Mouse (Mus musculus) testis, adult 2 months (tissue): ENCODE results near the gene Ica1l. TPM values are rescaled to one million over a fixed set of nuclear protein-coding genes. Genes with fewer than 3 reads are reported as not detected.
"Not testable (repeated sequence)": the region's sequence is repeated elsewhere in the genome, so short reads cannot be mapped to it uniquely, and the experiment has no call there.

ENCODE experiments used
- H3K27ac ChIP-seq: fragments of 200-500 bp; 2 replicates; pipeline ENCODE4 v1.5.1; 2012; ENCODE audit warnings: low read depth, low read length; ENCODE audit not compliant: control insufficient read depth, insufficient read depth
- H3K27me3 ChIP-seq: fragments of 200-500 bp; 2 replicates; pipeline ENCODE4 v1.6.1; 2012; ENCODE audit warnings: mild to moderate bottlenecking, low read length, moderate library complexity; ENCODE audit not compliant: control insufficient read depth, insufficient read depth
- H3K36me3 ChIP-seq: fragments of 200-500 bp; 2 replicates; pipeline ENCODE4 v1.6.1; 2012; ENCODE audit warnings: mild to moderate bottlenecking, low read length; ENCODE audit not compliant: control insufficient read depth, insufficient read depth
- H3K4me1 ChIP-seq: fragments of 200-500 bp; 2 replicates; pipeline ENCODE4 v1.6.1; 2012; ENCODE audit warnings: low read length; ENCODE audit not compliant: control insufficient read depth, insufficient read depth
- H3K4me3 ChIP-seq: fragments of 200-500 bp; 2 replicates; pipeline ENCODE4 v1.5.1; 2012; ENCODE audit warnings: low read depth, mild to moderate bottlenecking, low read length, moderate library complexity, mixed read lengths; ENCODE audit not compliant: control insufficient read depth
- CTCF ChIP-seq: fragments of 200-500 bp; IDR thresholded peaks from 2 replicates; pipeline ENCODE4 v1.5.1; 2012; ENCODE audit warnings: low read depth, mild to moderate bottlenecking, inconsistent platforms, low read length, moderate library complexity; ENCODE audit not compliant: control insufficient read depth, insufficient read depth, insufficient replicate concordance
- POLR2A ChIP-seq: fragments of 200-500 bp; IDR thresholded peaks from 2 replicates; pipeline ENCODE4 v1.6.1; 2012; ENCODE audit warnings: low read depth, mild to moderate bottlenecking, inconsistent platforms, low read length, moderate library complexity; ENCODE audit not compliant: control insufficient read depth
- polyA plus RNA-seq: library from polyadenylated mRNA; depleted of rRNA; stranded (reverse); fragments of >200 nt; gene quantifications from 2 replicates; pipeline ENCODE4 v1.2.3, GENCODE M21; 2012; rRNA removed

Gene Ica1l
- 47.9 and 53.0 TPM in 2 replicates for polyA plus RNA-seq

GRCm38 (mm10) chr1:60042796-60043469 is at the start of gene Ica1l:
Gene Ica1l (minus strand): TSS chr1:60043184.
- no peaks in the 10 kb centered on the region; the same call in 1 of the 2 replicates for H3K4me1 ChIP-seq
- H3K36me3 ChIP-seq, result no peaks in the 10 kb centered on the region
- no peaks in the 10 kb centered on the region for H3K27me3 ChIP-seq
- TF ChIP-seq CTCF (no peak), POLR2A (no peak)
- H3K4me3 ChIP-seq, result peak within 1 kb of the TSS; percentile 99
- peak within 1 kb of the TSS; percentile 98 for H3K27ac ChIP-seq

- no peaks in the 10 kb centered on the region for H3K27me3 ChIP-seq
- H3K4me3 ChIP-seq, result no peak overlapping the region
- no peak for TF ChIP-seq POLR2A
- no peak for TF ChIP-seq CTCF
- no peak overlapping the region for H3K27ac ChIP-seq
- H3K36me3 ChIP-seq, result no peaks in the 10 kb centered on the region
- H3K4me1 ChIP-seq, result no peaks in the 10 kb centered on the region
Measured at GRCm38 (mm10) chr1:60076411-60076810, 33.4 kb upstream of the Ica1l start.

- Histone ChIP-seq H3K27me3 (no peaks in the 10 kb centered on the region), H3K27ac (no peak overlapping the region), H3K4me3 (no peak overlapping the region), H3K36me3 (no peaks in the 10 kb centered on the region), H3K4me1 (no peaks in the 10 kb centered on the region)
- TF ChIP-seq POLR2A (no peak), CTCF (no peak)
Measured at GRCm38 (mm10) chr1:60075590-60075989, 32.6 kb upstream of the Ica1l start.

GRCm38 (mm10) chr1:60074935-60075334 is 32.0 kb upstream of the Ica1l start:
- H3K36me3 ChIP-seq, result no peaks in the 10 kb centered on the region
- no peak for TF ChIP-seq CTCF
- H3K27me3 ChIP-seq, result no peaks in the 10 kb centered on the region
- no peak overlapping the region for H3K4me3 ChIP-seq
- no peak overlapping the region for H3K27ac ChIP-seq
- no peaks in the 10 kb centered on the region for H3K4me1 ChIP-seq

GRCm38 (mm10) chr1:60070725-60071124 is 27.7 kb upstream of the Ica1l start:
- H3K36me3 ChIP-seq, H3K4me1 ChIP-seq, H3K27ac ChIP-seq, H3K27me3 ChIP-seq, H3K4me3 ChIP-seq: not testable (repeated sequence)

- Histone ChIP-seq H3K36me3 (no peaks in the 10 kb centered on the region), H3K4me1 (no peaks in the 10 kb centered on the region), H3K27me3 (no peaks in the 10 kb centered on the region), H3K4me3 (no peak overlapping the region), H3K27ac (no peak overlapping the region)
- no peak for TF ChIP-seq POLR2A
Measured at GRCm38 (mm10) chr1:60056310-60056709, 13.3 kb upstream of the Ica1l start.

- Histone ChIP-seq H3K27ac (no peak overlapping the region), H3K4me3 (no peak overlapping the region), H3K27me3 (no peaks in the 10 kb centered on the region), H3K4me1 (no peaks in the 10 kb centered on the region), H3K36me3 (no peaks in the 10 kb centered on the region)
- TF ChIP-seq CTCF (no peak), POLR2A (no peak)
Measured at GRCm38 (mm10) chr1:60054659-60055058, 11.7 kb upstream of the Ica1l start.

GRCm38 (mm10) chr1:60047481-60047880 is 4.5 kb upstream of the Ica1l start:
- not testable (repeated sequence) for H3K27me3 ChIP-seq, H3K27ac ChIP-seq, H3K4me1 ChIP-seq, H3K4me3 ChIP-seq, H3K36me3 ChIP-seq
